Mouse (Mus musculus): ENCODE measurements around the gene Ankle2. TPM values are rescaled to one million over a fixed set of nuclear protein-coding genes. Genes with fewer than 3 reads are reported as not detected.
A peak's percentile ranks its signal among the peaks of the same experiment; 100 is the strongest.

The Ankle2 gene
- total RNA-seq (2021) (10 to 100 TPM; 27.5 to 32.7 TPM), polyA plus RNA-seq (2012; rRNA removed) (6.7 and 10.0 TPM in 2 replicates)
- long read RNA-seq, full-length matches to known transcripts = 23 of 39 reads
- long read RNA-seq, partial matches to known transcripts = 6 of 39 reads
- long read RNA-seq, other reads (novel, unspliced or antisense) = 10 of 39 reads

GRCm38 (mm10) chr5:110230780-110231461 is at the start of gene Ankle2:
TSS of gene Ankle2 (plus strand) at chr5:110231004.
- peak within 1 kb of the TSS; percentile 92 for H3K27ac ChIP-seq
- peaks cover 6% of the 10 kb centered on the region for H3K36me3 ChIP-seq (ENCODE audit: control insufficient read depth, insufficient read depth, low read length)
- H3K4me1 ChIP-seq (ENCODE audit: control insufficient read depth, insufficient read depth, low read length) = peaks cover 2% of the 10 kb centered on the region
- peak within 1 kb of the TSS; percentile 94 for H3K9ac ChIP-seq (ENCODE audit: low read depth, low read length)
- H3K4me3 ChIP-seq = peak within 1 kb of the TSS; percentile 99
- WGBS = under 1% methylated on average over 81 of the region's 81 CpGs
- DNase-seq = peak; percentile 94 to 96
- H3K27me3 ChIP-seq (ENCODE audit: control insufficient read depth, insufficient read depth, low read length) = no peaks in the 10 kb centered on the region
- TF ChIP-seq CTCF (IDR thresholded peaks at IDR 0.05) = 0 out of 2 replicates have a peak, but pooled peaks have one; percentile 6
- TF ChIP-seq EP300 (IDR thresholded peaks at IDR 0.05; ENCODE audit: insufficient read depth, low read depth, low read length) = peak; percentile 63; the same call in 1 of the 2 replicates
- TF ChIP-seq POLR2A (IDR thresholded peaks at IDR 0.05; ENCODE audit: insufficient read depth, low read depth, low read length) = peak; percentile 85
- intact Hi-C loops (cut with DNase I) = no loop called here
- H3K79me2 ChIP-seq (replicated peaks; ENCODE audit: control insufficient read depth, insufficient read depth, low read length) = peaks cover 2% of the 10 kb centered on the region

GRCm38 (mm10) chr5:110181716-110182115 is 49.1 kb upstream of the Ankle2 start:
- no peak overlapping the region for H3K4me3 ChIP-seq
- peaks cover 9% of the 10 kb centered on the region for H3K4me1 ChIP-seq (ENCODE audit: control insufficient read depth, insufficient read depth, low read length)
- peak; percentile 31 to 48 for DNase-seq
- H3K9ac ChIP-seq (ENCODE audit: low read depth, low read length) = no peak overlapping the region
- TF ChIP-seq CTCF (IDR thresholded peaks at IDR 0.05) (no peak), POLR2A (IDR thresholded peaks at IDR 0.05; ENCODE audit: insufficient read depth, low read depth, low read length) (0 out of 2 replicates have a peak, but pooled peaks have one; percentile 24), EP300 (IDR thresholded peaks at IDR 0.05; ENCODE audit: insufficient read depth, low read depth, low read length) (0 out of 2 replicates have a peak, but pooled peaks have one; percentile 25)
- no peaks in the 10 kb centered on the region for H3K27me3 ChIP-seq (ENCODE audit: control insufficient read depth, insufficient read depth, low read length)
- H3K36me3 ChIP-seq (ENCODE audit: control insufficient read depth, insufficient read depth, low read length) = peaks cover 27% of the 10 kb centered on the region
- 13% methylated on average over 5 of the region's 5 CpGs for WGBS
- peaks cover 5% of the 10 kb centered on the region; the same call in 1 of the 2 replicates for H3K79me2 ChIP-seq (replicated peaks; ENCODE audit: control insufficient read depth, insufficient read depth, low read length)
- peak overlapping the region; percentile 57 for H3K27ac ChIP-seq
- intact Hi-C loops (cut with DNase I) = no loop called here

DNA sequence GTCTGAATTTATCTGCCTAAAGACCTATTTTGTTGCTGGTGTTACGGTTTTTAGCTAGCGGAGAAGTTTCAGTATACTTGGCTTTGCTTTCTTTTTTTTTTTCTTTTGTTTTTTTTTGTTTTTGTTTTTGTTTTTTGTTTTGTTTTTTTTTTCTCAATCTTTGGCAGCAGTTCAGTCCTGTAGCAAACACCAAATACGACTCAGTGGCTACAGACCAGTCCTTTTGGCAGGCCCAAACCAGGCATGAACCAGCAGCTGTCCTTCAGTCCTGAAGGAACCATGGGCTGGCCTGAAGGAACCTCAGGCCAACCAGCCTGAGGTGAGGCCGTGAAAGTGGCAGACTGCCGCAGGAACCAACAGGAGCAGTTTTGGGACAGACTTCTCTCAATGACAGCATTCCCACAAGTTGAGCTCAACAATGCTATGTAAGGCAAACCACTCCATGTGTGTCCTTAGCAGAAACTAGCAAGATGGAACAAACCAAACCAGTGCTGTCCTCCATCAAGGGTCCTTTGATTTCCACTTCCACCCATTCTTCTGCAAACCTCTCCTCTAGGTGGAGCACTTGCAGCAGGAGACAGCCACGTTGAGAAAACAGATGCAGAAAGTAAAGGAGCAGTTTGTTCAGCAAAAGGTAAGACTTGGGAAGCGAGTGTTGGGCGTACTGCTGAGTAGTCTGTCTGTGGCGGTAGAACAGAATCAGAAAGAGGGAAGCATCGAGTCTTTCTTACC is 27.5 kb upstream of the Ankle2 start:
- TF ChIP-seq CTCF (IDR thresholded peaks at IDR 0.05) (peak; percentile 40), POLR2A (IDR thresholded peaks at IDR 0.05; ENCODE audit: insufficient read depth, low read depth, low read length) (no peak)
- intact Hi-C loops (cut with DNase I) = no loop called here
- DNase-seq = no peak
- Histone ChIP-seq H3K4me3 (no peak overlapping the region), H3K9ac (ENCODE audit: low read depth, low read length) (no peak overlapping the region), H3K36me3 (ENCODE audit: control insufficient read depth, insufficient read depth, low read length) (no peaks in the 10 kb centered on the region; the same call in 1 of the 2 replicates), H3K4me1 (ENCODE audit: control insufficient read depth, insufficient read depth, low read length) (no peaks in the 10 kb centered on the region), H3K27ac (no peak overlapping the region), H3K79me2 (replicated peaks; ENCODE audit: control insufficient read depth, insufficient read depth, low read length) (no peaks in the 10 kb centered on the region), H3K27me3 (ENCODE audit: control insufficient read depth, insufficient read depth, low read length) (no peaks in the 10 kb centered on the region)
- WGBS = 85% methylated on average over 10 of the region's 10 CpGs

- TF ChIP-seq POLR2A (IDR thresholded peaks at IDR 0.05; ENCODE audit: insufficient read depth, low read depth, low read length) (no peak), EP300 (IDR thresholded peaks at IDR 0.05; ENCODE audit: insufficient read depth, low read depth, low read length) (no peak), CTCF (IDR thresholded peaks at IDR 0.05) (peak; percentile 51)
- 74% methylated on average over 6 of the region's 6 CpGs for WGBS
- Histone ChIP-seq H3K27me3 (ENCODE audit: control insufficient read depth, insufficient read depth, low read length) (no peaks in the 10 kb centered on the region), H3K79me2 (replicated peaks; ENCODE audit: control insufficient read depth, insufficient read depth, low read length) (no peaks in the 10 kb centered on the region), H3K27ac (no peak overlapping the region), H3K4me1 (ENCODE audit: control insufficient read depth, insufficient read depth, low read length) (no peaks in the 10 kb centered on the region), H3K36me3 (ENCODE audit: control insufficient read depth, insufficient read depth, low read length) (no peaks in the 10 kb centered on the region; the same call in 1 of the 2 replicates), H3K9ac (ENCODE audit: low read depth, low read length) (no peak overlapping the region), H3K4me3 (no peak overlapping the region)
- DNase-seq = no peak
- intact Hi-C loops (cut with DNase I) = no loop called here
Observed at GRCm38 (mm10) chr5:110204777-110205176, 26.0 kb upstream of the Ankle2 start.

DNA sequence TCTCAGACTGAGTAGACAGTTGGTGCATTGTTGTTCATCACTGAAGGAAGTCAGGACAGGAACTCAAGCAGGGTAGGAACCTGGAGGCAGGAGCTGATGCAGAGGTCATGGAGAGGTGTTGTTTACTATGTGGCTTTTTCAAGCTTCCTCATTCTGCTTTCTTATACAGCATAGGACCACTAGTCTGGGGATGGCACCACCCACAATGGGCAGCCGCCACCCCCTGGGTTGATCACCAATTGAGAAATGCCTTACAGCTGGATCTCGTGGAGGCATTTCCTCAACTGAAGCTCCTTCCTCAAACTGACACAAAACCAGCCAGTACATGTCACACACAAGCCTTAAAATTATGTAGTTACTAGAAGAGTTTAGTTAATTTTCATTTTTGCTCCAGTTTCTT is 19.5 kb upstream of the Ankle2 start:
- H3K79me2 ChIP-seq (replicated peaks; ENCODE audit: control insufficient read depth, insufficient read depth, low read length) = no peaks in the 10 kb centered on the region
- no peaks in the 10 kb centered on the region for H3K4me1 ChIP-seq (ENCODE audit: control insufficient read depth, insufficient read depth, low read length)
- DNase-seq = no peak
- H3K27me3 ChIP-seq (ENCODE audit: control insufficient read depth, insufficient read depth, low read length) = no peaks in the 10 kb centered on the region
- H3K27ac ChIP-seq = no peak overlapping the region
- WGBS = 89% methylated on average over 2 of the region's 2 CpGs
- TF ChIP-seq POLR2A (IDR thresholded peaks at IDR 0.05; ENCODE audit: insufficient read depth, low read depth, low read length) (no peak), CTCF (IDR thresholded peaks at IDR 0.05) (no peak), EP300 (IDR thresholded peaks at IDR 0.05; ENCODE audit: insufficient read depth, low read depth, low read length) (no peak)
- peaks cover 7% of the 10 kb centered on the region for H3K36me3 ChIP-seq (ENCODE audit: control insufficient read depth, insufficient read depth, low read length)
- intact Hi-C loops (cut with DNase I) = no loop called here
- H3K4me3 ChIP-seq = no peak overlapping the region
- no peak overlapping the region for H3K9ac ChIP-seq (ENCODE audit: low read depth, low read length)
